Mouse (Mus musculus) kidney, adult 2 months (tissue): ENCODE data around the gene Ggcx. TPM values are rescaled to one million over a fixed set of nuclear protein-coding genes. Genes with fewer than 3 reads are reported as not detected.

Source experiments
- DNase-seq: peaks from one replicate; pipeline ENCODE4 v3.0.0; 2021
- H3K27ac ChIP-seq: fragments of 200-500 bp; 2 replicates; pipeline ENCODE4 v1.5.1; 2012; ENCODE audit warnings: low read depth, low read length, control low read depth, inconsistent platforms; ENCODE audit not compliant: insufficient read depth
- H3K27me3 ChIP-seq: fragments of 200-500 bp; replicated peaks from 2 replicates; pipeline ENCODE4 v1.6.1; 2012; ENCODE audit warnings: mild to moderate bottlenecking, moderate library complexity, low read length, inconsistent platforms; ENCODE audit not compliant: control insufficient read depth, insufficient read depth
- H3K36me3 ChIP-seq: fragments of 200-500 bp; 2 replicates; pipeline ENCODE4 v1.6.1; 2012; ENCODE audit warnings: mild to moderate bottlenecking, moderate library complexity, low read length, inconsistent platforms; ENCODE audit not compliant: control insufficient read depth, insufficient read depth
- H3K4me1 ChIP-seq: fragments of 200-500 bp; 2 replicates; pipeline ENCODE4 v1.6.1; 2011; ENCODE audit warnings: low read length; ENCODE audit not compliant: control insufficient read depth, insufficient read depth
- H3K4me3 ChIP-seq: fragments of 200-500 bp; 2 replicates; pipeline ENCODE4 v1.5.1; 2011; ENCODE audit warnings: mild to moderate bottlenecking, low read depth, low read length, control low read depth; ENCODE audit not compliant: insufficient read depth
- CTCF ChIP-seq: fragments of 200-500 bp; conservative IDR thresholded peaks from 2 replicates; pipeline ENCODE4 v1.5.1; 2011; ENCODE audit warnings: low read depth, mild to moderate bottlenecking, control low read depth, low read length, moderate library complexity, mixed read lengths; ENCODE audit not compliant: insufficient read depth, insufficient read length
- POLR2A ChIP-seq: fragments of 200-500 bp; IDR thresholded peaks from one replicate; pipeline ENCODE4 v1.6.1; 2011; ENCODE audit warnings: low read depth, low read length, control low read depth
- WGBS: fragments of 180-500 bp; shearing (Covaris S2); methylation state at CpG from one replicate; pipeline ENCODE4 v1.1.7; 2018; 5-methylcytosine and 5-hydroxymethylcytosine counted together
- polyA plus RNA-seq: library from polyadenylated mRNA; depleted of rRNA; stranded (reverse); fragments of >200 nt; gene quantifications from 2 replicates; pipeline ENCODE4 v1.2.3, GENCODE M21; 2012

The Ggcx gene
- polyA plus RNA-seq, 1 experiment = 17.9 TPM

DNA sequence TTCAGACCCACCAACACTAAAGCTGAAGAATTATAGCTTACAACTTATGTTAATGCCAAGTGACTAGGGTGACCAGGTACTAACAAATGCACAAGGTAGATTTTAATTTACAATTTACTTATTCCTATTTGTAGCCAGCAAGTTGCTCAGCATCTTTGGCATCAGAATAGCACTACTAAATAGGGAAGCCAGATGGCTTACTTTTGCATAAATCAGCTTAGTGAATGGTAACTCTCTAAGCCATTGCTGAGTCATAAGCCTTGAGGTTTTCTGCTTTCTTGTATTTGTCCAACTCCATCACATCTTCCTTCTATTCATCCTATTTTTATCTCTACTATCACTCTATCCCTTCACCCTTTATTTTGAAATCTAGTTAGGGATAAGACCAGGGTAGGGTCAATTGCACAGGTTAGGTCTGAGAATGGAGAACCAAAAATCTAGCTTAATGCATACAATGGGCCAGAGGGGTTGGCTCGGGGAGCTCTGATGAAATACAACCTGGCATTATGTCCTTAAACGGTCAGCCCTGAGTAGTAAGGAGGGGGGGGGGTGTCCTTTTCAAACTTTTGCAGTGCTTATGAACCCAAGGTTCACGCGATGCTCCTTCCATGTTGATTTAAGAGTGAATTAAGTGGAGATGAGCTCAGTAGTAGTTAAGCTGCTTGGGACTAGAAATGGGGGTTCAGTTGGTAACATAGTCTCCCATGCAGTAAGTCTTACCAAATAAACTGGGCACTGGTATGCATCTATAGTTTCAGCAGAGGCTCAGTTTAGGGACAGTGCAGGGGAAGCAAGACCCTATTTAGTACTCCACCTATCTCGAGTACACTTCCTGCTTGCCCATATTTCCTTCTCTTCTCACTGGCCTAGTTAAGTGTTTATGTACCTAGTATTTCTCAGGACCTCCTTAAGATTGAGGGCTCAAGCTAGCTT lies 17.1 kb downstream of the Ggcx start:
- TF ChIP-seq POLR2A (no peak), CTCF (no peak)
- Histone ChIP-seq H3K27ac (no peak overlapping the region), H3K27me3 (no peaks in the 10 kb centered on the region), H3K4me1 (0 out of 2 replicates have a peak, but pooled peaks cover under 1% of the 10 kb centered on the region), H3K36me3 (peaks cover 31% of the 10 kb centered on the region), H3K4me3 (no peak overlapping the region)
- WGBS = 36% methylated on average over 5 of the region's 5 CpGs
- no peak for DNase-seq

DNA sequence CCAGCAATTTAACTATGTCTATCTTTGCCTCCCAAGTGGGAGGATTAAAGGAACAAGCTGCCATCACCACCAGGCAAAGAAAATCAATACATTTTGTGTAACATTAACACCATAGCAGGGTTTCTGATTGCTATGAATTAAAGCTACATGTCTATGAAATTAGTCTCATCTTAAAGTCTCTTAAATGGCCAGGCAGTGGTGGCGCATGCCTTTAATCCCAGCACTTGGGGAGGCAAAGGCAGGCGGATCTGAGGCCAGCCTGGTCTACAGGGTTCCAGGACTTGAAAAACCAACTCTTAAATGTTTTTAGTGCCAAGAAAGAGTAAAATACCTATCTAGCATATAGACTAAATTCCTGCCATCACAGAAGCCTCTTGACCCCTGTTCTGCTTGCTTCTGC lies 18.0 kb downstream of the Ggcx start:
- H3K27me3 ChIP-seq = no peaks in the 10 kb centered on the region
- H3K4me3 ChIP-seq = no peak overlapping the region
- no peak overlapping the region for H3K27ac ChIP-seq
- H3K36me3 ChIP-seq = peaks cover 40% of the 10 kb centered on the region
- H3K4me1 ChIP-seq = peaks cover 3% of the 10 kb centered on the region; the same call in 1 of the 2 replicates
- DNase-seq = no peak
- 92% methylated on average over 2 of the region's 2 CpGs for WGBS
- TF ChIP-seq POLR2A (no peak), CTCF (no peak)

DNA sequence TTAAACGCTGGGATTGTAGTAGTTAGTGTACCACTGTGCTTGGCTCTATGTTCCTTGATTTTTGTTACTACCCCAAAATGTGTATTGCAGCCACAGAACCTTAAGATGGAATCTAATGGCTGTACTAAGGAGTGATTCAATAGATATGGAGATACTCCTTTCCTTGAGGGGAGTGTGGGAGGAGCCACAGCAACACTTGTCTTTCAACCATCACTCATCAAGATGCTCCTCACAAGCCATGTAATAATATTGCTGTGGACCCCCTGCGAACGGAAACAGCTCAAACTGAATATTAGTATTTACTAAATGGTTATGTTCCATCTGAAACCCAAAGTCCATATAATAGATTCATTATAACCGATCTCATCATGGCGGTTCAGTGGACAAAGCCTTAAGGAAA lies 24.1 kb downstream of the Ggcx start:
- H3K36me3 ChIP-seq = peaks cover 34% of the 10 kb centered on the region
- H3K27me3 ChIP-seq = no peaks in the 10 kb centered on the region
- no peak for TF ChIP-seq CTCF
- peak overlapping the region; percentile 99 for H3K27ac ChIP-seq
- WGBS = 0% methylated on average over 5 of the region's 5 CpGs
- peaks cover 12% of the 10 kb centered on the region; the same call in 1 of the 2 replicates for H3K4me1 ChIP-seq
- peak overlapping the region; percentile 87 for H3K4me3 ChIP-seq
- no peak for DNase-seq

DNA sequence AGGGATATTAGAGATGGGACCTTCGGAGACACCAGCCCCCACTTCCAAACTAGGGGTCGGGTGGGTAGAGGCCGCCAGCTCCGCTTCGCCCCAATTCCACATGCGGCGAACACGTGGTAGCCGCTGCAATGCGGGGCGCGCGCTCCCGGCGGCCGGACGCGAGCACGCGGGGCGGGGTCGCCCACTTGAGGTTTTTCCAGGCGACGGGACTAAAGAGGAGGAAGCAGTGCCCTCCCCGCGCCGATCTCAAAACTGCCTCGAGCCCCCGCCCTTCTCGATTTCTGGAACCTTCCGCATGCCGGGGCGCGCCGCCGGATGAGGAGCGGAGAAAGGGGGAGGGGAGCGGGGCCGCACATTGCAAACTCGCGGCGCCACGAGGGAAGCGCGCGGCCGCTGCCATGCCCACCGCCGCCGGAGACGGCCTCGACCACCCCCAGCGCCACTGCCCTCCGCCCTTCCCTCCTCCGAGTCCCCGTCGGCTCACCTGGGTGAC lies 24.8 kb downstream of the Ggcx start:
- WGBS = under 1% methylated on average over 56 of the region's 57 CpGs
- no peaks in the 10 kb centered on the region for H3K27me3 ChIP-seq
- H3K4me1 ChIP-seq = peaks cover 12% of the 10 kb centered on the region; the same call in 1 of the 2 replicates
- peak overlapping the region; percentile 87 for H3K4me3 ChIP-seq
- DNase-seq = peak; percentile 94
- H3K27ac ChIP-seq = peak overlapping the region; percentile 99
- peaks cover 29% of the 10 kb centered on the region for H3K36me3 ChIP-seq
- peak; percentile 44 for TF ChIP-seq POLR2A
- TF ChIP-seq CTCF = no peak

DNA sequence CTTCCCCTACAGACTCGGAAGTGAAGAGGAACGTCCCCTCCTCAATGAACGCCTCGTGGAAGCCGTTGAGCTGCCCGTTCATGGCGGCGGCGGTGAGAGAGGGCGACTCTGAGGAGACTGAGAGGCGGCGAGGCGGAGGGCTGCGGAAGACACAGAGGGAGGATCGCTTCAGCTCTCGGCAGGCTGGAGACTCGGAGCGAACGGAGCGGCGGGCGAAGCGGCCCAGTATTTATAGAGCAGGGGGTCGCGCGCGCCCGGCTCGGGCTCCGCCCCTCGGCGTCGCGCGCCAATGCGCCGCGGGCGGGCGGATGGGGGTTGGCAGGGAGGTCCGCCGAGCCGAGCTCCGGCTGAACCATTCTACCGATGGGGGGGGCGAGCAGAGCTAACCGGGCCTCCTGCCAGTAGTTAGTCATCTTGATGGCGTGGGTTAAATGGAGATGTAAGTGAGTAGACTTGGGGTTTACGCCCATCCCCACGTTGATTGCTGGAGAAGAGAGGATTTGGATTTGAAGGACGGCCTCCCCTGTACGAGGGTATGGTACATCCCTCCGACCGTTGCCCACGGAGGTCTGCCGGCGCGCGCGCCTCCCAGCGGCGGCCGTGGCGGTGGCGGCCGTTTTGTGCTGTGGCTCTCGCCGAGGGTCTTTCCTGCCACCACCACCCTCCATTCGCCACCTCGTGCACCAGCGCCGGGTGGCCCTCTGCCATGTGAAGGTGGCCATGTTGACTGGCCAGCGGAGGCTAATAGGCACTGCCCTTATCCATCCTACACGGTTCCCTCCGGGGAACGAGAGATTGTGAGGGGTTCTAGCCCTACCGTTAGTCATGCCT lies 25.5 kb downstream of the Ggcx start, which contains the start of gene Mat2a:
Gene Mat2a (minus strand): TSS at position 204 of the 831 bp plus-strand sequence.
- Histone ChIP-seq H3K27ac (peak within 1 kb of the TSS; percentile 99), H3K36me3 (peaks cover 26% of the 10 kb centered on the region), H3K4me1 (peaks cover 12% of the 10 kb centered on the region; the same call in 1 of the 2 replicates), H3K4me3 (peak within 1 kb of the TSS; percentile 87), H3K27me3 (no peaks in the 10 kb centered on the region)
- DNase-seq = peak; percentile 96
- 1% methylated on average over 76 of the region's 77 CpGs for WGBS
- TF ChIP-seq CTCF = peak; percentile 64
- TF ChIP-seq POLR2A = peak; percentile 99

DNA sequence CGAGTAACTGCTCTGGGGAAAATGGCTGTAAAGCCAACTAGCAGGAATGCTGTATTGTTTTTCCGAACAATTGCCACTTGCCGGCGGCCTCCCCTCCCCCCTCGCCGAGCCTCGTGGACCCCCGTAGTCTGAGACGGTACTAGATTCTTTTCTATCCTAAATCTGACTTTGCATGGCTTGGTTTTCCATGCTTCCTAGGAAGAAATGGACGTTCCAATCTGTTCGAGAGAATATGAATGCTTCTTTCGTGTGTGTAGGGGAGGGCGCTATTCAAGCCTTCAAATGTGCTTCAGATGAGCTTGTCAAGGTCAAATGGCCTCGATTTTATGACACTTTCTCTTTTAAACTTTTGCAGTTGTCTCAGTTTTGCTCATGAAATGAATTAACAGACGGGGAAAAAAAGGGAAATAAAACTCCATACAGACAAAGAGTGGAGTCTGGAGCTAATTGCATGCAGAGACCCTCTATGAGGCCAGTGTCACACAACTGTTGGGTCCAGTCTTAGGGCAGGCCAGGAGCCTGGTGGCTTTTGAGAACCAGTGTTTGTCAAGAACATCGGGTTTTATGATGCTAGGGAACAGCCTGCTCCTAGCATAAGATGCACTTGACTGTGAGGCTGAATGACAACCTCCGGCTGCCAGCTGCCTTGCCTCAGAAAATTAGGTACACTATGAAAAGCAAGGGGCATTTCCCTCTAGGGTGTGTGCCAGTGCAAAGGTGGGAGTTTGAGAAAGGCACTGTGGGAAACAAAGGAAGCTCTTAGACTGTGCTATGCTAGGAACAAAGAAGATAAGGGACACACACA lies 26.3 kb downstream of the Ggcx start:
- Histone ChIP-seq H3K4me3 (peak overlapping the region; percentile 70), H3K27me3 (no peaks in the 10 kb centered on the region), H3K4me1 (peaks cover 12% of the 10 kb centered on the region; the same call in 1 of the 2 replicates), H3K36me3 (peaks cover 22% of the 10 kb centered on the region), H3K27ac (peak overlapping the region; percentile 99)
- DNase-seq = peak; percentile 45
- 6% methylated on average over 17 of the region's 17 CpGs for WGBS
- TF ChIP-seq CTCF = no peak
